ENCODE assay signal across 21 mouse cellular contexts in the genomic region with DNA sequence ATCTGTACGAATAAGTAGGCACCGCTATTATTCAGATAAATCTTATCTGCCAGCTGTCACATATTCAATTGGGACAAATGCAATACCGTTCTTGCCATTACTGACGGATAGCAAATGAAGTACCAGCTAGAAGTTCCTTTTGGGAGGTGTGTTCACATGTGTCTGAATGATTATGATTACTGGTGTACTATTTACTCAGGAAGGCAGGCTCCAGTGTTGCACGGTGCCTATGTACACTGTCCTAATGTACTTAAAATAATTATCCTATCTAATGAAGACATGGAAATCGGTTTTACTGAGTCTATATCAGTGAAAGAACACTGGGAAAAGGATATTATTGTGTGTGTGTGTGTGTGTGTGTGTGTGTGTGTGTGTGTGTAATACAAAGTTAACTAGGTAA.
DNase-seq lines count a peak whose midpoint lies in the region; ATAC-seq and TF ChIP-seq lines count a peak whose summit lies in the region.
"Had no signal": no experiment of that assay in that cellular context is flagged by ENCODE, and none has a peak within 500 bp of the region (broad histone marks: within the 10 kb centered on the region; RNA-seq: fewer than 3 reads in every experiment).

No protein-coding gene starts in this region.

- H3K4me2 ChIP-seq in kidney, embryonic 15.5 days = peak overlapping the region; percentile 27; the same call in 1 of the 2 replicates
- peak overlapping the region; percentile 6 for H3K4me2 ChIP-seq in lung, embryonic 15.5 days
- H3K4me2 ChIP-seq in stomach, embryonic 16.5 days (ENCODE audit: low read depth, low read length) = no peak overlapping the region
- H3K4me2 ChIP-seq in stomach, postnatal 0 days (replicated peaks; ENCODE audit: low read depth) = no peak overlapping the region
- H3K4me2 ChIP-seq in midbrain, postnatal 0 days (ENCODE audit: low read depth, low read length, poor library complexity, severe bottlenecking) = no peak overlapping the region
- H3K4me2 ChIP-seq: embryonic facial prominence, embryonic 13.5 days; forebrain, embryonic 12.5 days; heart, embryonic 11.5 days; heart, embryonic 15.5 days had no signal

- H3K4me1 ChIP-seq in kidney, embryonic 15.5 days = peaks cover 8% of the 10 kb centered on the region
- H3K4me1 ChIP-seq in kidney, adult 2 months (ENCODE audit: control insufficient read depth, insufficient read depth, low read length) = no peaks in the 10 kb centered on the region; the same call in 1 of the 2 replicates
- H3K4me1 ChIP-seq in lung, embryonic 15.5 days = 0 out of 2 replicates have a peak, but pooled peaks cover 4% of the 10 kb centered on the region
- peaks cover 5% of the 10 kb centered on the region; the same call in 1 of the 2 replicates for H3K4me1 ChIP-seq in stomach, embryonic 16.5 days (ENCODE audit: control insufficient read depth, insufficient read depth, low read length)
- no peaks in the 10 kb centered on the region for H3K4me1 ChIP-seq in stomach, postnatal 0 days (replicated peaks; ENCODE audit: control insufficient read depth, insufficient read depth)
- no peaks in the 10 kb centered on the region for H3K4me1 ChIP-seq in midbrain, postnatal 0 days (ENCODE audit: insufficient read depth, low read length)
- H3K4me1 ChIP-seq: embryonic facial prominence, embryonic 13.5 days; forebrain, embryonic 12.5 days; heart, embryonic 15.5 days had no signal

- no peak for ATAC-seq in kidney, embryonic 15.5 days (replicated peaks; ENCODE audit: low FRiP score)
- ATAC-seq in lung, embryonic 15.5 days (ENCODE audit: borderline replicate concordance, extremely low read depth, low FRiP score, low TSS enrichment) = no peak
- ATAC-seq in stomach, embryonic 16.5 days (ENCODE audit: insufficient read depth, low FRiP score) = 0 out of 2 replicates have a peak, but pooled peaks have one; percentile 21
- no peak for ATAC-seq in stomach, postnatal 0 days (ENCODE audit: low FRiP score, low TSS enrichment)
- ATAC-seq in midbrain, postnatal 0 days (ENCODE audit: low FRiP score) = peak; percentile 32; the same call in 1 of the 2 replicates
- ATAC-seq: forebrain, embryonic 16.5 days had no signal

- no peak overlapping the region for H3K9ac ChIP-seq in kidney, embryonic 15.5 days
- no peak overlapping the region for H3K9ac ChIP-seq in lung, embryonic 15.5 days
- H3K9ac ChIP-seq in stomach, embryonic 16.5 days (ENCODE audit: low read length) = no peak overlapping the region
- H3K9ac ChIP-seq in stomach, postnatal 0 days (ENCODE audit: low read length) = no peak overlapping the region
- H3K9ac ChIP-seq in midbrain, postnatal 0 days (replicated peaks; ENCODE audit: low read length, poor library complexity, severe bottlenecking) = no peak overlapping the region
- H3K9ac ChIP-seq: embryonic facial prominence, embryonic 13.5 days; forebrain, embryonic 12.5 days; heart, embryonic 15.5 days had no signal

- TF ChIP-seq EP300 in stomach, postnatal 0 days (optimal IDR thresholded peaks at IDR 0.05) = no peak

- no peak for TF ChIP-seq CTCF in kidney, adult 2 months (conservative IDR thresholded peaks at IDR 0.05; ENCODE audit: insufficient read depth, insufficient read length, low read depth, low read length)
- TF ChIP-seq CTCF in stomach, postnatal 0 days (IDR thresholded peaks at IDR 0.05; ENCODE audit: low read depth) = no peak
- TF ChIP-seq CTCF in midbrain, postnatal 0 days (IDR thresholded peaks at IDR 0.05) = no peak

- no peak for TF ChIP-seq POLR2A in kidney, adult 2 months (IDR thresholded peaks at IDR 0.05; ENCODE audit: low read depth, low read length)

- no peak for DNase-seq in kidney, adult 2 months
- no peak for DNase-seq in lung, postnatal 25 days (ENCODE audit: low spot score)
- no peak for DNase-seq in stomach, postnatal 0 days (ENCODE audit: low spot score)
- no peak for DNase-seq in midbrain, postnatal 0 days (ENCODE audit: low spot score)
- no peak for DNase-seq in left cerebral cortex, postnatal 14 days (ENCODE audit: low spot score in 2 of 2)
- DNase-seq: adrenal gland, adult 2 months; adrenal gland, postnatal 25 days; cerebellum, adult 18-20 months; cerebellum, adult 9-11 months; cerebellum, postnatal 36 days; gastrocnemius, postnatal 10 days; heart, adult 2 months; heart, postnatal 14 days had no signal

- intact Hi-C loops in left cerebral cortex, postnatal 14 days (cut with DNase I) = no loop called here

- no peaks in the 10 kb centered on the region for H3K27me3 ChIP-seq in kidney, embryonic 15.5 days
- no peaks in the 10 kb centered on the region for H3K27me3 ChIP-seq in kidney, adult 2 months (replicated peaks; ENCODE audit: control insufficient read depth, insufficient read depth, low read length)
- H3K27me3 ChIP-seq in lung, embryonic 15.5 days = no peaks in the 10 kb centered on the region
- no peaks in the 10 kb centered on the region for H3K27me3 ChIP-seq in stomach, embryonic 16.5 days (ENCODE audit: control insufficient read depth, insufficient read depth, low read length)
- no peaks in the 10 kb centered on the region for H3K27me3 ChIP-seq in stomach, postnatal 0 days (ENCODE audit: control insufficient read depth, insufficient read depth, low read length)
- H3K27me3 ChIP-seq in midbrain, postnatal 0 days (ENCODE audit: insufficient read depth, low read length) = no peaks in the 10 kb centered on the region
- H3K27me3 ChIP-seq: embryonic facial prominence, embryonic 13.5 days; forebrain, embryonic 12.5 days; heart, embryonic 15.5 days had no signal

- peaks cover 11% of the 10 kb centered on the region; the same call in 1 of the 2 replicates for H3K36me3 ChIP-seq in kidney, embryonic 15.5 days
- H3K36me3 ChIP-seq in kidney, adult 2 months (ENCODE audit: control insufficient read depth, insufficient read depth, low read length) = no peaks in the 10 kb centered on the region
- H3K36me3 ChIP-seq in lung, embryonic 15.5 days = no peaks in the 10 kb centered on the region
- no peaks in the 10 kb centered on the region for H3K36me3 ChIP-seq in stomach, embryonic 16.5 days (ENCODE audit: control insufficient read depth, insufficient read depth, low read length)
- H3K36me3 ChIP-seq in stomach, postnatal 0 days (ENCODE audit: control insufficient read depth, insufficient read depth, low read length) = peaks cover 2% of the 10 kb centered on the region
- no peaks in the 10 kb centered on the region for H3K36me3 ChIP-seq in midbrain, postnatal 0 days (ENCODE audit: insufficient read depth, low read length)
- H3K36me3 ChIP-seq: embryonic facial prominence, embryonic 13.5 days; forebrain, embryonic 12.5 days; heart, embryonic 15.5 days had no signal

- peak overlapping the region; percentile 22; the same call in 1 of the 2 replicates for H3K27ac ChIP-seq in kidney, embryonic 15.5 days
- H3K27ac ChIP-seq in kidney, adult 2 months (ENCODE audit: insufficient read depth, low read depth, low read length) = no peak overlapping the region
- no peak overlapping the region for H3K27ac ChIP-seq in lung, embryonic 15.5 days
- no peak overlapping the region for H3K27ac ChIP-seq in stomach, embryonic 16.5 days (ENCODE audit: low read length)
- no peak overlapping the region for H3K27ac ChIP-seq in stomach, postnatal 0 days (replicated peaks)
- no peak overlapping the region for H3K27ac ChIP-seq in midbrain, postnatal 0 days (ENCODE audit: low read depth, low read length)
- H3K27ac ChIP-seq: embryonic facial prominence, embryonic 13.5 days; forebrain, embryonic 12.5 days; heart, adult 2 months; heart, embryonic 15.5 days had no signal

- no peaks in the 10 kb centered on the region for H3K9me3 ChIP-seq in kidney, embryonic 15.5 days (replicated peaks)
- no peaks in the 10 kb centered on the region for H3K9me3 ChIP-seq in lung, embryonic 15.5 days
- no peaks in the 10 kb centered on the region for H3K9me3 ChIP-seq in stomach, embryonic 16.5 days (replicated peaks; ENCODE audit: control insufficient read depth, low read length)
- no peaks in the 10 kb centered on the region for H3K9me3 ChIP-seq in stomach, postnatal 0 days (ENCODE audit: control insufficient read depth, low read length)
- no peaks in the 10 kb centered on the region for H3K9me3 ChIP-seq in midbrain, postnatal 0 days (ENCODE audit: low read length)
- H3K9me3 ChIP-seq: embryonic facial prominence, embryonic 13.5 days; forebrain, embryonic 12.5 days; heart, embryonic 15.5 days had no signal

- WGBS in kidney, embryonic 15.5 days = 63% methylated on average over 6 of the region's 6 CpGs
- 65% methylated on average over 6 of the region's 6 CpGs for WGBS in kidney, adult 2 months
- 52% methylated on average over 6 of the region's 6 CpGs for WGBS in lung, embryonic 15.5 days
- WGBS in stomach, embryonic 16.5 days = 60% methylated on average over 6 of the region's 6 CpGs
- 50% methylated on average over 6 of the region's 6 CpGs for WGBS in stomach, postnatal 0 days
- 52% methylated on average over 6 of the region's 6 CpGs for WGBS in midbrain, postnatal 0 days

- no peak overlapping the region for H3K4me3 ChIP-seq in kidney, embryonic 15.5 days (replicated peaks)
- H3K4me3 ChIP-seq in kidney, adult 2 months (ENCODE audit: insufficient read depth, low read depth, low read length) = no peak overlapping the region
- H3K4me3 ChIP-seq in lung, embryonic 15.5 days = no peak overlapping the region
- H3K4me3 ChIP-seq in stomach, embryonic 16.5 days (replicated peaks; ENCODE audit: low read length) = no peak overlapping the region
- no peak overlapping the region for H3K4me3 ChIP-seq in stomach, postnatal 0 days (ENCODE audit: low read depth, low read length)
- H3K4me3 ChIP-seq in midbrain, postnatal 0 days (ENCODE audit: low read depth, low read length) = no peak overlapping the region
- H3K4me3 ChIP-seq: embryonic facial prominence, embryonic 13.5 days; forebrain, embryonic 12.5 days; heart, adult 2 months; heart, embryonic 15.5 days had no signal

Comparison
In these comparisons a context has a peak if more than half of its experiments do, and no peak if none do; other contexts are left out.
1. ATAC-seq: peak in stomach, embryonic 16.5 days (single experiment) and midbrain, postnatal 0 days (single experiment); none in kidney, embryonic 15.5 days (single experiment), lung, embryonic 15.5 days (single experiment) and stomach, postnatal 0 days (single experiment).
2. H3K4me2 ChIP-seq: peak in kidney, embryonic 15.5 days (single experiment) and lung, embryonic 15.5 days (single experiment); none in stomach, embryonic 16.5 days (single experiment), stomach, postnatal 0 days (single experiment) and midbrain, postnatal 0 days (single experiment).